Mouse (Mus musculus) layer of hippocampus, adult 2 months (tissue): ENCODE measurements around the gene Shld2. TPM values are rescaled to one million over a fixed set of nuclear protein-coding genes. Genes with fewer than 3 reads are reported as not detected.

ENCODE experiments used
- DNase-seq, 2 experiments: peaks; one replicate each; pipeline ENCODE4 v3.0.0; 2022; ENCODE audit warnings: low spot score in 2 of 2
- H3K27ac ChIP-seq: fragments of 200-600 bp; 2 replicates; pipeline ENCODE4 v1.8.1; 2022
- H3K4me3 ChIP-seq: fragments of 200-600 bp; 2 replicates; pipeline ENCODE4 v1.8.1; 2022; ENCODE audit warnings: mild to moderate bottlenecking
- CTCF ChIP-seq: fragments of 200-600 bp; conservative IDR thresholded peaks from 2 replicates; pipeline ENCODE4 v1.8.1; 2022; ENCODE audit warnings: antibody characterized with exemption, mild to moderate bottlenecking, moderate library complexity
- total RNA-seq, 2 experiments: library from RNA; stranded (reverse); gene quantifications; 2 replicates each; pipeline ENCODE4 v1.2.3; 2021

The Shld2 gene
- total RNA-seq, 2 experiments from 2014 or later = 13.0 to 15.5 TPM

- peak overlapping the region; percentile 95 for H3K4me3 ChIP-seq
- TF ChIP-seq CTCF = no peak
- H3K27ac ChIP-seq = peak overlapping the region; percentile 95
- DNase-seq = no peak
Measured at GRCm38 (mm10) chr14:34313612-34314011, 3.3 kb upstream of the Shld2 start.

- no peak for TF ChIP-seq CTCF
- H3K27ac ChIP-seq = peak overlapping the region; percentile 95
- H3K4me3 ChIP-seq = peak overlapping the region; percentile 95
- DNase-seq = no peak
Measured at GRCm38 (mm10) chr14:34312339-34313048, 2.2 kb upstream of the Shld2 start.

- DNase-seq = no peak
- Histone ChIP-seq H3K27ac (peak overlapping the region; percentile 95), H3K4me3 (peak overlapping the region; percentile 95)
- no peak for TF ChIP-seq CTCF
Measured at GRCm38 (mm10) chr14:34311691-34312090, 1.4 kb upstream of the Shld2 start.

GRCm38 (mm10) chr14:34311021-34311631 lies 833 bp upstream of the Shld2 start:
- H3K4me3 ChIP-seq = peak overlapping the region; percentile 95
- peak; percentile 17 for DNase-seq
- H3K27ac ChIP-seq = peak overlapping the region; percentile 95
- no peak for TF ChIP-seq CTCF

- Histone ChIP-seq H3K27ac (peak overlapping the region; percentile 96), H3K4me3 (peak overlapping the region; percentile 95)
- DNase-seq = no peak
- no peak for TF ChIP-seq CTCF
Measured at GRCm38 (mm10) chr14:34309907-34310233, 423 bp downstream of the Shld2 start.

GRCm38 (mm10) chr14:34309266-34309665 lies 1.0 kb downstream of the Shld2 start:
- no peak for TF ChIP-seq CTCF
- DNase-seq = no peak
- H3K4me3 ChIP-seq = no peak overlapping the region

GRCm38 (mm10) chr14:34303265-34303680 lies 7.0 kb downstream of the Shld2 start:
- H3K27ac ChIP-seq = no peak overlapping the region
- DNase-seq = no peak
- no peak for TF ChIP-seq CTCF
- H3K4me3 ChIP-seq = no peak overlapping the region

More at GRCm38 (mm10) chr14:34309266-34309665, 1.0 kb downstream of the Shld2 start:
- no peak overlapping the region for H3K27ac ChIP-seq

- H3K27ac ChIP-seq = no peak overlapping the region
- no peak for TF ChIP-seq CTCF
- no peak for DNase-seq
- no peak overlapping the region for H3K4me3 ChIP-seq
Measured at GRCm38 (mm10) chr14:34302681-34303242, 7.5 kb downstream of the Shld2 start.

- no peak for DNase-seq
- Histone ChIP-seq H3K4me3 (no peak overlapping the region), H3K27ac (no peak overlapping the region)
- TF ChIP-seq CTCF = no peak
Measured at GRCm38 (mm10) chr14:34298871-34299700, 11.2 kb downstream of the Shld2 start.

- DNase-seq = no peak
- no peak for TF ChIP-seq CTCF
- no peak overlapping the region for H3K4me3 ChIP-seq
- H3K27ac ChIP-seq = no peak overlapping the region
Measured at GRCm38 (mm10) chr14:34297634-34298033, 12.7 kb downstream of the Shld2 start.

GRCm38 (mm10) chr14:34297038-34297437 lies 13.3 kb downstream of the Shld2 start:
- no peak overlapping the region for H3K4me3 ChIP-seq
- no peak for DNase-seq
- no peak for TF ChIP-seq CTCF
- H3K27ac ChIP-seq = peak overlapping the region; percentile 19; the same call in 1 of the 2 replicates

- Histone ChIP-seq H3K27ac (peak overlapping the region; percentile 19; the same call in 1 of the 2 replicates), H3K4me3 (no peak overlapping the region)
- TF ChIP-seq CTCF = no peak
- DNase-seq = no peak
Measured at GRCm38 (mm10) chr14:34296350-34296749, 13.9 kb downstream of the Shld2 start.

GRCm38 (mm10) chr14:34293641-34294040 lies 16.7 kb downstream of the Shld2 start:
- no peak for DNase-seq
- Histone ChIP-seq H3K27ac (no peak overlapping the region), H3K4me3 (no peak overlapping the region)
- no peak for TF ChIP-seq CTCF
